Mouse (Mus musculus) heart, postnatal 0 days (tissue): ENCODE measurements around the gene Cacng5. TPM values are rescaled to one million over a fixed set of nuclear protein-coding genes. Genes with fewer than 3 reads are reported as not detected.

Experiments used
- ATAC-seq: fragments of 200-750 bp; cut with Nextera tagmentation; 2 replicates; pipeline ENCODE4 v1.8.0; 2017; ENCODE audit warnings: low read depth, moderate number of reproducible peaks, moderate library complexity; ENCODE audit not compliant: insufficient read depth
- DNase-seq: peaks from one replicate; pipeline ENCODE4 v3.0.0-alpha.2; 2016; ENCODE audit warnings: low spot score
- H3K27ac ChIP-seq: fragments of 300-500 bp; sonication (generic); 2 replicates; pipeline ENCODE4 v1.5.1; 2014; ENCODE audit warnings: low read depth, mild to moderate bottlenecking
- H3K27me3 ChIP-seq: fragments of 300-500 bp; sonication (generic); 2 replicates; pipeline ENCODE4 v1.6.1; 2014; ENCODE audit warnings: low read length, mixed read lengths; ENCODE audit not compliant: control insufficient read depth, insufficient read depth
- H3K36me3 ChIP-seq: fragments of 300-500 bp; sonication (generic); replicated peaks from 2 replicates; pipeline ENCODE4 v1.6.1; 2014; ENCODE audit warnings: low read length, mixed read lengths; ENCODE audit not compliant: control insufficient read depth, insufficient read depth
- H3K4me1 ChIP-seq: fragments of 300-500 bp; sonication (generic); 2 replicates; pipeline ENCODE4 v1.6.1; 2014; ENCODE audit warnings: antibody characterized with exemption; ENCODE audit not compliant: control insufficient read depth, insufficient read depth
- H3K4me2 ChIP-seq: fragments of 300-500 bp; sonication (generic); 2 replicates; pipeline ENCODE4 v1.6.1; 2014; ENCODE audit warnings: low read depth, mild to moderate bottlenecking, low read length, moderate library complexity
- H3K4me3 ChIP-seq: fragments of 300-500 bp; sonication (generic); 2 replicates; pipeline ENCODE4 v1.5.1; 2014; ENCODE audit warnings: low read depth, low read length
- H3K9ac ChIP-seq: fragments of 300-500 bp; sonication (generic); replicated peaks from 2 replicates; pipeline ENCODE4 v1.6.1; 2014; ENCODE audit warnings: low read depth, low read length, mixed read lengths
- H3K9me3 ChIP-seq: fragments of 300-500 bp; sonication (generic); replicated peaks from 2 replicates; pipeline ENCODE4 v1.6.1; 2016; ENCODE audit warnings: low read length; ENCODE audit not compliant: control insufficient read depth
- CTCF ChIP-seq: IDR thresholded peaks from 2 replicates; pipeline ENCODE4 v1.5.1; 2016; ENCODE audit warnings: antibody characterized with exemption, control low read depth, low read depth
- EP300 ChIP-seq: IDR thresholded peaks from 2 replicates; pipeline ENCODE4 v1.6.1; 2016; ENCODE audit warnings: antibody characterized with exemption, low read depth
- WGBS: fragments of 180-500 bp; shearing (Covaris S2); extraction: QIAGEN DNeasy Blood & Tissue Kit; methylation state at CpG from one replicate; pipeline ENCODE4 v1.1.7; 2014; 5-methylcytosine and 5-hydroxymethylcytosine counted together
- polyA plus RNA-seq: library from polyadenylated mRNA; unstranded; fragments of >200 nt; fragmentation: Nextera tagmentation; extraction: Ambion mirVana; gene quantifications from 2 replicates; pipeline ENCODE4 v1.2.1, GENCODE M21; 2015
- total RNA-seq: library from RNA; depleted of rRNA; stranded (reverse); fragments of >200 nt; gene quantifications from 2 replicates; pipeline ENCODE4 v1.2.3, GENCODE M21; 2014; ENCODE audit warnings: low replicate concordance

Gene Cacng5
- total and polyA plus RNA-seq, 2 experiments from 2014 or later = not detected

- DNase-seq (no peak), ATAC-seq (no peak)
- no peaks in the 10 kb centered on the region for H3K4me1 ChIP-seq
- WGBS = 37% methylated on average over 3 of the region's 3 CpGs
- no peaks in the 10 kb centered on the region; the same call in none of the 2 replicates for H3K9me3 ChIP-seq
- H3K9ac ChIP-seq = no peak overlapping the region
- no peak overlapping the region for H3K4me2 ChIP-seq
- TF ChIP-seq EP300 (no peak), CTCF (no peak)
- H3K4me3 ChIP-seq = no peak overlapping the region
- H3K36me3 ChIP-seq = no peaks in the 10 kb centered on the region
- H3K27me3 ChIP-seq = no peaks in the 10 kb centered on the region
- no peak overlapping the region for H3K27ac ChIP-seq
Measured at GRCm38 (mm10) chr11:107929712-107930111, 14.9 kb upstream of the Cacng5 start.

GRCm38 (mm10) chr11:107919852-107920508 is 5.1 kb upstream of the Cacng5 start:
- WGBS = 41% methylated on average over 16 of the region's 16 CpGs
- no peak overlapping the region for H3K4me3 ChIP-seq
- no peak overlapping the region for H3K27ac ChIP-seq
- DNase-seq (peak; percentile 40), ATAC-seq (no peak)
- no peaks in the 10 kb centered on the region for H3K9me3 ChIP-seq
- H3K9ac ChIP-seq = no peak overlapping the region
- peaks cover 7% of the 10 kb centered on the region; the same call in 1 of the 2 replicates for H3K27me3 ChIP-seq
- TF ChIP-seq EP300 (no peak), CTCF (no peak)
- H3K36me3 ChIP-seq = no peaks in the 10 kb centered on the region
- no peak overlapping the region for H3K4me2 ChIP-seq
- H3K4me1 ChIP-seq = no peaks in the 10 kb centered on the region

- H3K9ac ChIP-seq = no peak overlapping the region
- H3K36me3 ChIP-seq = no peaks in the 10 kb centered on the region
- no peak for DNase-seq
- ATAC-seq = no peak
- no peaks in the 10 kb centered on the region for H3K4me1 ChIP-seq
- TF ChIP-seq CTCF (no peak), EP300 (no peak)
- peaks cover 28% of the 10 kb centered on the region for H3K27me3 ChIP-seq
- no peak overlapping the region for H3K27ac ChIP-seq
- no peak overlapping the region for H3K4me2 ChIP-seq
- WGBS = 63% methylated on average over 9 of the region's 9 CpGs
- H3K4me3 ChIP-seq = no peak overlapping the region
- no peaks in the 10 kb centered on the region for H3K9me3 ChIP-seq
Measured at GRCm38 (mm10) chr11:107917721-107918235, 2.9 kb upstream of the Cacng5 start.

- 55% methylated on average over 3 of the region's 3 CpGs for WGBS
- no peaks in the 10 kb centered on the region for H3K4me1 ChIP-seq
- no peak for ATAC-seq
- no peak for DNase-seq
- H3K27me3 ChIP-seq = peaks cover 30% of the 10 kb centered on the region
- no peak overlapping the region for H3K27ac ChIP-seq
- no peak overlapping the region for H3K4me3 ChIP-seq
- no peak overlapping the region for H3K4me2 ChIP-seq
- no peaks in the 10 kb centered on the region for H3K36me3 ChIP-seq
- H3K9me3 ChIP-seq = 0 out of 2 replicates have a peak, but pooled peaks cover 4% of the 10 kb centered on the region
- TF ChIP-seq EP300 (no peak), CTCF (no peak)
- H3K9ac ChIP-seq = no peak overlapping the region
Measured at GRCm38 (mm10) chr11:107913317-107913716, 1.5 kb downstream of the Cacng5 start.

- 0 out of 2 replicates have a peak, but pooled peaks cover 4% of the 10 kb centered on the region for H3K9me3 ChIP-seq
- H3K4me1 ChIP-seq = no peaks in the 10 kb centered on the region
- H3K9ac ChIP-seq = no peak overlapping the region
- 68% methylated on average over 9 of the region's 9 CpGs for WGBS
- no peak for TF ChIP-seq EP300
- no peak for TF ChIP-seq CTCF
- H3K27me3 ChIP-seq = no peaks in the 10 kb centered on the region
- no peak overlapping the region for H3K4me2 ChIP-seq
- no peak for DNase-seq
- no peak overlapping the region for H3K27ac ChIP-seq
- H3K36me3 ChIP-seq = no peaks in the 10 kb centered on the region
- no peak overlapping the region for H3K4me3 ChIP-seq
- ATAC-seq = no peak
Measured at GRCm38 (mm10) chr11:107905364-107905763, 9.5 kb downstream of the Cacng5 start.
